Mouse (Mus musculus) CH12.LX (cell line): ENCODE data around the gene Ufd1.

Experiments
- BHLHE40 ChIP-seq: IDR thresholded peaks from 2 replicates; pipeline ENCODE4 v1.6.1; 2011; ENCODE audit warnings: mild to moderate bottlenecking, low read depth, low read length, improper control_type of control experiment
- CHD2 ChIP-seq: IDR thresholded peaks from 2 replicates; pipeline ENCODE4 v1.6.1; 2011; ENCODE audit warnings: low read length, improper control_type of control experiment
- CTCF ChIP-seq, 2 experiments: IDR thresholded peaks in 1 of 2; conservative IDR thresholded peaks in 1 of 2; 2 replicates each; pipeline ENCODE4 v1.5.1; 2011 to 2012; ENCODE audit warnings: low read depth in 2 of 2, low read length in 2 of 2, improper control_type of control experiment in 1 of 2, inconsistent platforms in 1 of 2, mild to moderate bottlenecking in 1 of 2, moderate library complexity in 1 of 2
- E2F4 ChIP-seq: IDR thresholded peaks from 2 replicates; pipeline ENCODE4 v1.6.1; 2011; ENCODE audit warnings: low read depth, low read length, improper control_type of control experiment; ENCODE audit not compliant: insufficient replicate concordance
- GABPA ChIP-seq: IDR thresholded peaks from 2 replicates; pipeline ENCODE4 v1.6.1; 2012; ENCODE audit warnings: low read depth, low read length, improper control_type of control experiment, inconsistent platforms; ENCODE audit not compliant: insufficient replicate concordance
- MXI1 ChIP-seq: IDR thresholded peaks from 2 replicates; pipeline ENCODE4 v1.6.1; 2011; ENCODE audit warnings: mild to moderate bottlenecking, low read depth, low read length, improper control_type of control experiment
- NRF1 ChIP-seq: IDR thresholded peaks from 2 replicates; pipeline ENCODE4 v1.6.1; 2014; ENCODE audit warnings: low read depth, mild to moderate bottlenecking, inconsistent platforms, low read length, improper control_type of control experiment, moderate library complexity
- POLR2A ChIP-seq: IDR thresholded peaks from 2 replicates; pipeline ENCODE4 v1.6.1; 2011; ENCODE audit warnings: low read depth, mild to moderate bottlenecking, improper control_type of control experiment, low read length
- SIN3A ChIP-seq: IDR thresholded peaks from 2 replicates; pipeline ENCODE4 v1.6.1; 2012; ENCODE audit warnings: low read length, improper control_type of control experiment, inconsistent platforms
- TBP ChIP-seq: conservative IDR thresholded peaks from 2 replicates; pipeline ENCODE4 v1.6.1; 2011; ENCODE audit warnings: low read depth, low read length, improper control_type of control experiment
- USF1 ChIP-seq: IDR thresholded peaks from 2 replicates; pipeline ENCODE4 v1.6.1; 2014; ENCODE audit warnings: low read depth, mild to moderate bottlenecking, inconsistent platforms, low read length, improper control_type of control experiment
- USF2 ChIP-seq: conservative IDR thresholded peaks from 2 replicates; pipeline ENCODE4 v1.6.1; 2011; ENCODE audit warnings: low read depth, low read length, improper control_type of control experiment

- TF ChIP-seq POLR2A (no peak), MXI1 (no peak), NRF1 (no peak), CHD2 (no peak), CTCF (conservative IDR thresholded peaks at IDR 0.05 in 1 of 2, IDR thresholded peaks at IDR 0.05 in 1 of 2; ENCODE audit: low read depth in 2 of 2, low read length in 2 of 2) (no peak), USF1 (no peak), TBP (no peak), USF2 (no peak), GABPA (no peak), E2F4 (no peak), SIN3A (no peak), BHLHE40 (no peak)
These were observed 33.1 kb upstream of the Ufd1 start for GRCm38 (mm10) chr16:18778461-18778860.
